Comparison of ENCODE assay signal across 8 mouse cellular contexts in genomic region chr14:87451645-87452443, GRCm38 (mm10). TPM values are rescaled to one million over a fixed set of nuclear protein-coding genes. Genes with fewer than 3 reads are reported as not detected.
DNase-seq lines count a peak whose midpoint lies in the region; ATAC-seq and TF ChIP-seq lines count a peak whose summit lies in the region.

No protein-coding gene starts in this region.

- H3K9ac ChIP-seq in liver, postnatal 0 days (replicated peaks) = no peak overlapping the region
- H3K9ac ChIP-seq in neural tube, embryonic 13.5 days = 0 out of 2 replicates have a peak overlapping the region, but pooled peaks have one; percentile 45

- H3K36me3 ChIP-seq in G1E (replicated peaks) = peaks cover 20% of the 10 kb centered on the region
- no peaks in the 10 kb centered on the region for H3K36me3 ChIP-seq in liver, postnatal 0 days (replicated peaks; ENCODE audit: insufficient read depth, low read length)
- H3K36me3 ChIP-seq in neural tube, embryonic 13.5 days = no peaks in the 10 kb centered on the region

- no peak overlapping the region for H3K4me3 ChIP-seq in G1E (ENCODE audit: low read depth, low read length)
- H3K4me3 ChIP-seq in liver, postnatal 0 days (ENCODE audit: low read depth, low read length) = no peak overlapping the region
- no peak overlapping the region for H3K4me3 ChIP-seq in neural tube, embryonic 13.5 days

- peaks cover 7% of the 10 kb centered on the region for H3K9me3 ChIP-seq in G1E (replicated peaks)
- no peaks in the 10 kb centered on the region for H3K9me3 ChIP-seq in liver, postnatal 0 days (ENCODE audit: low read length)
- peaks cover 4% of the 10 kb centered on the region; the same call in 1 of the 2 replicates for H3K9me3 ChIP-seq in neural tube, embryonic 13.5 days

- TF ChIP-seq POLR2A in brain, embryonic 14.5 days (IDR thresholded peaks at IDR 0.05; ENCODE audit: borderline replicate concordance, extremely low read depth, insufficient read depth, insufficient read length, poor library complexity, severe bottlenecking) = no peak

- intact Hi-C loops in heart, postnatal 36 days (cut with DNase I) = loop anchor here (1.0 to 10.0 kb wide), 5 partner anchors 35 to 773 kb away; partner anchors contain the start of gene Tdrd3

- H3K27me3 ChIP-seq in G1E (ENCODE audit: insufficient read depth, low read length) = no peaks in the 10 kb centered on the region
- no peaks in the 10 kb centered on the region for H3K27me3 ChIP-seq in liver, postnatal 0 days (ENCODE audit: insufficient read depth, low read length)
- no peaks in the 10 kb centered on the region for H3K27me3 ChIP-seq in neural tube, embryonic 13.5 days

- H3K4me2 ChIP-seq in liver, postnatal 0 days (ENCODE audit: low read depth, low read length) = no peak overlapping the region
- peak overlapping the region; percentile 38 for H3K4me2 ChIP-seq in neural tube, embryonic 13.5 days

- no peak for TF ChIP-seq EP300 in liver, postnatal 0 days (IDR thresholded peaks at IDR 0.05; ENCODE audit: low read depth)

- DNase-seq in G1E (ENCODE audit: low spot score) = peak; percentile 23
- peak; percentile 91 for DNase-seq in brain, embryonic 14.5 days (ENCODE audit: low read depth)
- DNase-seq in heart, postnatal 36 days = peak; percentile 74 to 83
- peak; percentile 62 to 86 for DNase-seq in kidney, postnatal 36 days
- DNase-seq in liver, postnatal 0 days = peak; percentile 80
- DNase-seq in thymus, postnatal 14 days = peak; percentile 68

- 9% methylated on average over 7 of the region's 7 CpGs for WGBS in liver, postnatal 0 days (ENCODE audit: insufficient replicate concordance)
- 9% methylated on average over 7 of the region's 7 CpGs for WGBS in neural tube, embryonic 13.5 days

- peak; percentile 72 for TF ChIP-seq CTCF in G1E (IDR thresholded peaks at IDR 0.05; ENCODE audit: low read depth, low read length)
- TF ChIP-seq CTCF in brain, embryonic 14.5 days (IDR thresholded peaks at IDR 0.05; ENCODE audit: borderline replicate concordance, extremely low read depth, insufficient read depth, insufficient read length) = peak; percentile 71; the same call in 1 of the 2 replicates
- TF ChIP-seq CTCF in liver, postnatal 0 days (IDR thresholded peaks at IDR 0.05; ENCODE audit: low read depth) = peak; percentile 96

- ATAC-seq in G1E (ENCODE audit: extremely low read depth, insufficient number of reproducible peaks, low FRiP score, poor library complexity, severe bottlenecking) = peak; percentile 73
- peak; percentile 85 for ATAC-seq in erythroblast, adult 5-6 weeks (replicated peaks; ENCODE audit: low FRiP score, poor library complexity, severe bottlenecking)
- ATAC-seq in liver, postnatal 0 days = no peak
- ATAC-seq in neural tube, embryonic 13.5 days (ENCODE audit: low read depth) = peak; percentile 92

- peaks cover 11% of the 10 kb centered on the region for H3K4me1 ChIP-seq in G1E (ENCODE audit: insufficient read depth, low read depth, low read length)
- no peaks in the 10 kb centered on the region for H3K4me1 ChIP-seq in liver, postnatal 0 days (ENCODE audit: insufficient read depth)
- H3K4me1 ChIP-seq in neural tube, embryonic 13.5 days (replicated peaks) = peaks cover 4% of the 10 kb centered on the region

- no peak overlapping the region for H3K27ac ChIP-seq in liver, postnatal 0 days (ENCODE audit: low read depth)
- peak overlapping the region; percentile 54 for H3K27ac ChIP-seq in neural tube, embryonic 13.5 days (replicated peaks)

RNA-seq across cellular contexts. Expression of gene Tdrd3, which starts 35.4 kb away (rescaled TPM):
- total RNA-seq in G1E (2014; fragmentation: Nextera tagmentation) = 30.5 and 39.2 TPM in 2 replicates
- 33.9 and 38.1 TPM in 2 replicates for total RNA-seq in G1E (2017)
- 2.3 and 2.9 TPM in 2 replicates for polyA plus RNA-seq in G1E (2012)
- polyA plus RNA-seq in brain, embryonic 14.5 days (2012; rRNA removed) = 27.5 and 30.5 TPM in 2 replicates
- total RNA-seq in erythroblast, adult 5-6 weeks (2015; ENCODE audit: low replicate concordance) = 13.8 and 32.1 TPM in 2 replicates
- 11.7 and 18.3 TPM in 2 replicates for total RNA-seq in erythroblast, adult 5-6 weeks (2017; ENCODE audit: low replicate concordance)
- total RNA-seq in heart, postnatal 36 days (2021) = 10 to 100 TPM; 25.4 to 29.4 TPM
- polyA plus RNA-seq in liver, postnatal 0 days (2015; fragmentation: Nextera tagmentation; extraction: Ambion mirVana) = 4.7 and 5.6 TPM in 2 replicates
- polyA plus RNA-seq in neural tube, embryonic 13.5 days (2015; fragmentation: Nextera tagmentation; extraction: Ambion mirVana) = 43.2 and 43.5 TPM in 2 replicates

Comparison
In these comparisons a context has a peak if more than half of its experiments do, and no peak if none do; other contexts are left out.
1. DNase-seq: peak in every context shown above with its lines; median percentile 91 in brain, embryonic 14.5 days; 80 in liver, postnatal 0 days; 78 in heart, postnatal 36 days; 74 in kidney, postnatal 36 days; 68 in thymus, postnatal 14 days; 23 in G1E.